Mouse (Mus musculus): ENCODE data around the gene Olfr352. TPM values are rescaled to one million over a fixed set of nuclear protein-coding genes. Genes with fewer than 3 reads are reported as not detected.

Gene Olfr352
- polyA plus RNA-seq (2012; ENCODE audit: insufficient read depth, low replicate concordance): not detected in 2 replicates

DNA sequence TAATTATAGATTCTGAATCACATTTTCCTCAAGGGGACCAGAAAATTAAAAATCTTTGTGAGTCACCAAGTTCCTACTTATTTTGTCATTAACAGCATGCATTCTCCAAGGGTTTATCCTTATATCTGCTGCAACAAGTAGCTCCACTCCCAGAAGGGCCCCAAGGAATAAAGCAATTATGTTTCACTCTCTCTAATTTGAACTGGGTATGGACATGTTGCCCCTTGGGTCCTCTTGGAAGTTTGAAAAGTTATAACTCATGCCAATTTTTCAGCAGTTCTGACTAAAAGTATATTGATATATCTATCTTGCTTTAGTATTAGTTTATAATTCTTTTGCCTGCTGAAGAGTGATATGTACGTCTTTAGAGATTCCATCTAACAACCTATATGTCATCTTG lies at the start of gene Olfr352:
Gene Olfr352, plus strand, starts transcription at position 301 of the 400 bp plus-strand sequence.
- Histone ChIP-seq H3K4me3 (replicated peaks) (no peak within 1 kb of the TSS), H3K9me3 (peaks cover 5% of the 10 kb centered on the region; the same call in 1 of the 2 replicates)
- TF ChIP-seq GATA1 (IDR thresholded peaks at IDR 0.05; ENCODE audit: borderline replicate concordance, low read length) (no peak), FLI1 (IDR thresholded peaks at IDR 0.05; ENCODE audit: low read length) (no peak)

DNA sequence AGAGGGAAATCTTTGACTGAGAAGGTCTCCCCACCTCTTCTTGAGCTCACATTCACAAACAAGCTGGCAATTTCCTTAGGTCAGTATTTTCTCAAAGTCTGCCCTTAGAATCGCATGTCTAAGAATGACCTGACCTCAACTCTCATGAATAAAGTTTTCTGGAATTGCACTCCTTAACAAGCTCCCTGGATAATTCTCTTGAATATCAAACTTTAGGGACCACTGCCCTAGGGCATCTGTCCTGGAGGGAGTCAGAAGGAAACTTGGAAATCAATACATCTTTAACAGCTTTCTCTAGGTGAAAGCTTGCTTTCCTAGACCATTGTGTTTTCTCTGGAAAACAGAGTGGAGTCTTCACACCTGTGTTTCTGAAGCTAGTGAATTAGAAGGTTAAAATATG lies 22.2 kb upstream of the Olfr352 start, which contains the start of gene Olfr350:
Gene Olfr350, plus strand, starts transcription at position 301 of the 400 bp plus-strand sequence.
- TF ChIP-seq FLI1 (IDR thresholded peaks at IDR 0.05; ENCODE audit: low read length) (no peak), GATA1 (IDR thresholded peaks at IDR 0.05; ENCODE audit: borderline replicate concordance, low read length) (no peak)
- Histone ChIP-seq H3K4me3 (replicated peaks) (no peak within 1 kb of the TSS), H3K4me1 (no peaks in the 10 kb centered on the region), H3K9me3 (peaks cover 3% of the 10 kb centered on the region; the same call in 1 of the 2 replicates), H3K36me3 (replicated peaks; ENCODE audit: low read length) (no peaks in the 10 kb centered on the region), H3K27me3 (replicated peaks) (no peaks in the 10 kb centered on the region)

More for the DNA sequence above, at the start of gene Olfr352:
- H3K36me3 ChIP-seq (replicated peaks; ENCODE audit: low read length): no peaks in the 10 kb centered on the region
- H3K4me1 ChIP-seq: no peaks in the 10 kb centered on the region
- no peaks in the 10 kb centered on the region for H3K27me3 ChIP-seq (replicated peaks)

DNA sequence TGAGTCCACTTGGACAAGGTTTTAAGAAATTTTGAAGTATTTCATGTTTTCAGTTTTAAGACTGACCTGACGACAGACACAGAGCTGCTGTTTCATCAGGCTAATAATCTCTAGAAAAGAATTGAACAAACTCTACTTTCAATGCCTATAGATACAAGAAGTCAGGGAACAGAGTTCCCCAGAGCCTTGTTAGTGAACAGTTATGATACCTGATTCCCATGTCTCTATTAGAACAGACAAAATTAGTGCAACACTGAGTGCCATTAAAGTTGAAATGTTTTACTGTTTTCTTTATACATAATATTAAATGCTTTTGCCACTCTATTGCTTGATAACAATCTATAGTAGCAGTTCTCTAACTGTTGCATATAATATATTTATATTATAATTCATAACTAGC lies 5.7 kb upstream of the Olfr352 start, which contains the start of gene Olfr351:
Gene Olfr351, minus strand, starts transcription at position 101 of the 400 bp plus-strand sequence.
- no peaks in the 10 kb centered on the region for H3K27me3 ChIP-seq (replicated peaks)
- no peaks in the 10 kb centered on the region for H3K4me1 ChIP-seq
- no peaks in the 10 kb centered on the region for H3K36me3 ChIP-seq (replicated peaks; ENCODE audit: low read length)
- no peak within 1 kb of the TSS for H3K4me3 ChIP-seq (replicated peaks)
- H3K9me3 ChIP-seq: no peaks in the 10 kb centered on the region; the same call in 1 of the 2 replicates
- TF ChIP-seq GATA1 (IDR thresholded peaks at IDR 0.05; ENCODE audit: borderline replicate concordance, low read length): no peak
- no peak for TF ChIP-seq FLI1 (IDR thresholded peaks at IDR 0.05; ENCODE audit: low read length)

DNA sequence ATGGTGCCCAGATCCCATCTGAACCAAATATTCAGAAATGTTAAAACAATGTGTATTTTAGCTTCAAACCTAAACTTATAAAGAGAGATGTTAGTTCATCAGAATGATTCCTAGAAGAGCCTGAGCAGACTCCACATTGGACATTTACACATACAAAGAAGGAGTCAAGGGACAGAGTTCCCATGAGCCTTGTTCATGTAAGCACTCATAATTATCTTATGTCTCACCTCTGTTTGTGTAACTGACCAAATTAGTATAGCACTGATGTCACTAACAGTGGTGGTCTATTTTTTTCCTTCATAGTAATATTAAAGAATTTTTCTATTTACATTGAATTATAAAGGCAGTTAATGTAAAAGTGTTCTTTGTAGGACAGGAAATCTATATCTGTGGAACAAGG lies 24.6 kb downstream of the Olfr352 start, which contains the start of gene Olfr353:
Gene Olfr353, minus strand, starts transcription at position 101 of the 400 bp plus-strand sequence.
- peaks cover 8% of the 10 kb centered on the region; the same call in 1 of the 2 replicates for H3K9me3 ChIP-seq
- H3K4me3 ChIP-seq (replicated peaks): no peak within 1 kb of the TSS
- no peaks in the 10 kb centered on the region for H3K36me3 ChIP-seq (replicated peaks; ENCODE audit: low read length)
- no peaks in the 10 kb centered on the region for H3K4me1 ChIP-seq
- TF ChIP-seq GATA1 (IDR thresholded peaks at IDR 0.05; ENCODE audit: borderline replicate concordance, low read length): no peak
- TF ChIP-seq FLI1 (IDR thresholded peaks at IDR 0.05; ENCODE audit: low read length): no peak
- no peaks in the 10 kb centered on the region for H3K27me3 ChIP-seq (replicated peaks)

DNA sequence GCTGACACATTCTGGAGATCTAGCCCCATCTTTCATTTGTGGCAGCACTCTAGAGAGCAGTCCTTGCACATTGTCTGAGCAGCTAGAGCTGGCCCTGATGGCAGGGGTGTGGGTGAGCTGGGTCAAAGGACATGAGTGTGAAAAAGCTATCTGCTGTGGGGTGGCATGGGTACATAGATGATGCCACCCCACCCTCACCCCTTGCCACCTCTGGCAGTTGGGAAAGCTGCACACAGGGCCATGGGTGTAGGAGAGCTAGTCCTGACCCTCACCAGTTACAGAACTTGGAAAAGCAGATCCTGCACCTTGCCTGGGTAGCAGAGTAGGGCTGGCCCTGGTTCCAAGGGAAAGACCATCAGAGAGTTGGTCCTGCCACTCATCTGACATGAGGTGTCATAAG lies 28.9 kb downstream of the Olfr352 start:
- peaks cover 13% of the 10 kb centered on the region; the same call in 1 of the 2 replicates for H3K9me3 ChIP-seq
- H3K36me3 ChIP-seq (replicated peaks; ENCODE audit: low read length): no peaks in the 10 kb centered on the region
- H3K4me3 ChIP-seq (replicated peaks): no peak overlapping the region
- TF ChIP-seq GATA1 (IDR thresholded peaks at IDR 0.05; ENCODE audit: borderline replicate concordance, low read length): no peak
- TF ChIP-seq FLI1 (IDR thresholded peaks at IDR 0.05; ENCODE audit: low read length): no peak
- H3K27me3 ChIP-seq (replicated peaks): no peaks in the 10 kb centered on the region
- no peaks in the 10 kb centered on the region for H3K4me1 ChIP-seq

DNA sequence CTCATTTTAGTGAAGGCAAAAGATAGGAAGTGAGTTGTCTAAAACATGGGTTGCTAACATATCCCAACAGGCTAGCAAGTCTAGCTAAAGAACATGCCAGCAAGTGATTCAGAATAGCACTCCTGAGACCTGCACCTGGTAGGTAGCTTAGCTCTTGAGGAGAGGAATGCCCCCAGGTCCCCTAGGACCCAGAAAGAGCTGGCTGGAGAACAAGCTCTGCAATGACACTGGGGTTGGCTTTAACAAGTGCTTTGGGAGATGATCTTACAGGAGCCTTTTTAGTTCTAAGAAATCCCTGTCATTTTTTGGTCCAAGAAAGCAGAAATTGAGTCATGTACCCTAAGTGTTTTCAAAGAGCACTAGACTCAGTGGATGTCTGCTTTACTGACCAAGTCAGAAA lies 37.1 kb downstream of the Olfr352 start, which contains the start of gene Olfr354:
Gene Olfr354, plus strand, starts transcription at position 301 of the 400 bp plus-strand sequence.
- H3K36me3 ChIP-seq (replicated peaks; ENCODE audit: low read length): no peaks in the 10 kb centered on the region
- no peaks in the 10 kb centered on the region for H3K4me1 ChIP-seq
- no peak for TF ChIP-seq GATA1 (IDR thresholded peaks at IDR 0.05; ENCODE audit: borderline replicate concordance, low read length)
- TF ChIP-seq FLI1 (IDR thresholded peaks at IDR 0.05; ENCODE audit: low read length): no peak
- no peak within 1 kb of the TSS for H3K4me3 ChIP-seq (replicated peaks)
- peaks cover 13% of the 10 kb centered on the region; the same call in 1 of the 2 replicates for H3K9me3 ChIP-seq
- H3K27me3 ChIP-seq (replicated peaks): no peaks in the 10 kb centered on the region

Other genes with a start within 250 kb of the Olfr352 start
- not detected in 2 replicates for gene Olfr345, start 228.4 kb upstream of the Olfr352 start, polyA plus RNA-seq (2012; ENCODE audit: insufficient read depth, low replicate concordance)
- not detected in 2 replicates for gene Olfr346, start 182.7 kb upstream of the Olfr352 start, polyA plus RNA-seq (2012; ENCODE audit: insufficient read depth, low replicate concordance)
- not detected in 2 replicates for gene Olfr347, start 136.6 kb upstream of the Olfr352 start, polyA plus RNA-seq (2012; ENCODE audit: insufficient read depth, low replicate concordance)
- not detected in 2 replicates for gene Olfr348, start 84.2 kb upstream of the Olfr352 start, polyA plus RNA-seq (2012; ENCODE audit: insufficient read depth, low replicate concordance)
- not detected in 2 replicates for gene Olfr50, start 77.9 kb upstream of the Olfr352 start, polyA plus RNA-seq (2012; ENCODE audit: insufficient read depth, low replicate concordance)
- gene Olfr3, start 51.4 kb upstream of the Olfr352 start, polyA plus RNA-seq (2012; ENCODE audit: insufficient read depth, low replicate concordance): not detected in 2 replicates
- not detected in 2 replicates for gene Olfr350, start 22.1 kb upstream of the Olfr352 start, polyA plus RNA-seq (2012; ENCODE audit: insufficient read depth, low replicate concordance)
- gene Olfr351, start 5.8 kb upstream of the Olfr352 start, polyA plus RNA-seq (2012; ENCODE audit: insufficient read depth, low replicate concordance): not detected in 2 replicates
- gene Olfr353, start 24.5 kb downstream of the Olfr352 start, polyA plus RNA-seq (2012; ENCODE audit: insufficient read depth, low replicate concordance): not detected in 2 replicates
- gene Olfr354, start 37.2 kb downstream of the Olfr352 start, polyA plus RNA-seq (2012; ENCODE audit: insufficient read depth, low replicate concordance): not detected in 2 replicates
- gene Olfr355, start 60.4 kb downstream of the Olfr352 start, polyA plus RNA-seq (2012; ENCODE audit: insufficient read depth, low replicate concordance): not detected in 2 replicates
- gene Olfr356, start 68.7 kb downstream of the Olfr352 start, polyA plus RNA-seq (2012; ENCODE audit: insufficient read depth, low replicate concordance): not detected in 2 replicates
- not detected in 2 replicates for gene Olfr357, start 125.4 kb downstream of the Olfr352 start, polyA plus RNA-seq (2012; ENCODE audit: insufficient read depth, low replicate concordance)
- not detected in 2 replicates for gene Olfr358, start 140.9 kb downstream of the Olfr352 start, polyA plus RNA-seq (2012; ENCODE audit: insufficient read depth, low replicate concordance)
- not detected in 2 replicates for gene Olfr360, start 197.3 kb downstream of the Olfr352 start, polyA plus RNA-seq (2012; ENCODE audit: insufficient read depth, low replicate concordance)
- not detected in 2 replicates for gene Olfr361, start 220.8 kb downstream of the Olfr352 start, polyA plus RNA-seq (2012; ENCODE audit: insufficient read depth, low replicate concordance)
- gene Olfr362, start 249.4 kb downstream of the Olfr352 start, polyA plus RNA-seq (2012; ENCODE audit: insufficient read depth, low replicate concordance): not detected in 2 replicates

All from megakaryocyte, embryonic 14.5 days (primary cell).